Mouse (Mus musculus) cerebellum, postnatal 10 days (tissue): ENCODE measurements at regions not wholly inside any gene's neighbourhood (a gene's known extent, or its start where the extent isn't known, plus 50 kb on each side); places are given as distances from the start of the nearest gene placed in this dataset.
A peak's percentile ranks its signal among the peaks of the same experiment; 100 is the strongest.
"Not testable (repeated sequence)": the region's sequence is repeated elsewhere in the genome, so short reads cannot be mapped to it uniquely, and the experiment has no call there.

Experiments used
- DNase-seq, 2 experiments: peaks; one replicate each; pipeline ENCODE4 v3.0.0; 2021; ENCODE audit warnings: mixed read lengths in 2 of 2

DNA sequence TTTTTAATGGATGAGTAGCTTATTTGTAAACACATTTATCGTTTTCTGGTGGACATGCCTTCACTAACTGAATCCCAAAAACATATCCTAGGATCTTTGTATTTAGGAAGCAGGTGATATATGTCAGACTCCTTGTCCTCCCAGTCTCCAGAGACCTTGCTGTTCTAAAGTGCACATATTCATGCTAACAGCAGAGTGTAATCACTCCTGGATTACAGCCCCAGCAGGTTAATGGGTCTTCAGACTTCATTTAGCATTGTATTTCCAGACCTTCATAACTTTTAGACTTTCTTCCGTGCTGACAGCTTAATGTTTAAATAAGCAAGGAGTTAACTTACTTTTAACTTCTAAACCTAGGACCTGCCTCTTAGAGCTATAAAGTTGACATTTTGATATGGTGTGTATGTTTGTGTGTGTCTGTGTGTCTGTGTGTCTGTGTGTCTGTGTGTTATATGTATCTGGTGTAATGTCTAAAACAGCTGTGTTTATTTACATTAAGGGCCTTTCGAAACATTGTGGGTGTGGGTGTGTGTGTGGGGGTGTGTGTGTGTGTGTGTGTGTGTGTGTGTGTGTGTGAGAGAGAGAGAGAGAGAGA, 398.3 kb downstream of the Gm4340 start:
- no peak for DNase-seq

DNA sequence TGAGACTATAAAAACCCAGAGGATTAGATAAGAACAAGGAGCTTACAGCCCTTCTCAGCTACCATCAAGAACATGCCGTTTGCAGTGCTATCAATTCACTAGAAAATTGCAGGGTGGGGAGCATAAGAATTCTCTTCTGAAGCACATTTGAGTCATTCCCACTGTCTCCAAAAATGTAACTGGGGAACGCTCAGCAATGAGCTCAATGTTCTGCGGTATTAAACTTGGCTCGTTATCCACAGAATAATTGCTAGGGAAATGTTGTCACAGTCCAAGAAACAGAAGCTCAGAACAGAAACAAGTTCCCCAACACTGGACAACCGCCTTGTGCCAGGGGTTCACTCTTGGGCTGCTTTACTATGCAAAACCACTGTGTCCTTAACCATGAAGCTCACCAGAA, 402.1 kb downstream of the Gm4340 start:
- no peak for DNase-seq

GRCm38 (mm10) chr10:104627629-104628028, 433.8 kb downstream of the Gm4340 start:
- no peak for DNase-seq

DNA sequence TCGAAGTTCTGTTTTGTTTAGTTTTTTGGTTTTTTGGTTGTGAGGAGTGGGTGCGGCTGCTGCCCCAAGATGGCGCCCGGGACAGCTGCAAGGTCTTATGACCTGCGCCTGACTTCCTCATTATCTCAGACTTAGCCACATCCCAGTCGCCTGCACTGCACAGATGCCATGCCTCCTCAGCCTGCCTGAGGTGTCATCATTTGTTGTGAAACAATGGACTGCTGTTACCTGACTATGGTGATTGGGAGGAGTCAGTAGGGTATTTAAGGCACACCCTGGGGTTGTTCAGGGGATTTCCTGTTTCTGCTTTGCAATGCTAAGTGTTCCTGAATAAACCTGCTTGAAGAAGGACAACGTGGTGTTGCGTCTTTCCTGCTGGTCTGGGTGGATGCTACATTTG, 457.2 kb downstream of the Gm4340 start:
- DNase-seq: no peak

GRCm38 (mm10) chr10:104660298-104660697, 466.5 kb downstream of the Gm4340 start:
- DNase-seq: no peak

GRCm38 (mm10) chr10:104661672-104662071, 467.8 kb downstream of the Gm4340 start:
- peak; percentile 78 to 87 for DNase-seq

DNA sequence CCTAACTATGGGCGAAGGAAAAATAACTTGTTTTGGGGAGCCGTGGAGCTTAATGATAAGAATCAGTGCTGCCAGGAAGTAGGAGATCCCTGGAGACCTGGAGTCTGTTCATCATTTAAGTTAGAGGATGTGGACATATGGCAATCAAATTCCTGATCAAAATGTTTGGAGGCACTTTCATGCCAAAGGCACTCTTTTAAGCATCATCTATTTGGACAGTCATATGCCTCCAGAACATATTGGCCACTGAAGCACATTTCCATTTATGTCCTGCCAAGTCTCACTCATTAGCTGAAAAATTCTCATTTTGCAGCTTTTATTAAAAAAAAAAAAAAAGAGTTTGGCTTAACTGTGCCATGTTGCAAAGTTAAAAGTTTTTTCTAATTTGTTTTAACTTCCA, 474.4 kb downstream of the Gm4340 start:
- DNase-seq: no peak

GRCm38 (mm10) chr10:104684717-104685336, 491.0 kb downstream of the Gm4340 start:
- no peak for DNase-seq

DNA sequence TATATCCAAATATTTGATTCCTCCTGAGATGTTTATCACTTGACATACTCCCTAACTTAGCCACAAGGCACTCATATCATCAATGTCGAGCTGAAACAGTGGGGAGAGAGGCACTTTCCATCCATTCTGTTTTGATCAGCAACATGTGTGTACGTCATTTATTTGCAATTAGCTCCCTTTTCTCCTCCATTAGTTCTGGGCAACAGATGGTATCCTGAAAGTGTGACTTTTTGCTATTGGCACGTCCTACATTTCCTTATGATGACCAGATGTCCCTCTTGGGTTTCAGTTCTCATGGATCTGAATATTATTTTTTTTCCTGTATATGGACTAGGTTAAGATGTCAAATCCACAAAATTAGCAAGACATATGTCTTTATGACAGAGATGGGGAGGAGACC, 492.0 kb downstream of the Gm4340 start:
- no peak for DNase-seq

- peak; percentile 12 to 18 for DNase-seq
These were observed 492.8 kb downstream of the Gm4340 start for GRCm38 (mm10) chr10:104686669-104687068.

DNA sequence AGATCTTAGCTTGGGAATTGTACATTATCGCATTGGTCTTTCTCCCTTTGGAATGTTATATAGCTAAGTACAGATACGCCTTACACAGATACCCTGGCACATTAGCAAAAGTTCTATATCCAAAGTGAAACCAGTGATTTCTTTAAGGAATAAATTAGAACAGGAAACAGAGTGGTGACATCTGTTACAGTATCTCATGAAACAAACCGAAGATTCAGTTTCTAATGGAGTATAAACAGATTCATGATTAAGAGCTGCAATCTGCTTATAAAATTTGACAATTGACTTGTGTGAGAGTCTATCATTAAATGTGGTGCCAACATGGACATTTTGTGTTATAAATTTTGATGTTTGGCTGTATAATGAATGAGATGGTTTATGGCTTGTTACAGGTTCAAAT, 501.1 kb downstream of the Gm4340 start:
- DNase-seq: no peak

DNA sequence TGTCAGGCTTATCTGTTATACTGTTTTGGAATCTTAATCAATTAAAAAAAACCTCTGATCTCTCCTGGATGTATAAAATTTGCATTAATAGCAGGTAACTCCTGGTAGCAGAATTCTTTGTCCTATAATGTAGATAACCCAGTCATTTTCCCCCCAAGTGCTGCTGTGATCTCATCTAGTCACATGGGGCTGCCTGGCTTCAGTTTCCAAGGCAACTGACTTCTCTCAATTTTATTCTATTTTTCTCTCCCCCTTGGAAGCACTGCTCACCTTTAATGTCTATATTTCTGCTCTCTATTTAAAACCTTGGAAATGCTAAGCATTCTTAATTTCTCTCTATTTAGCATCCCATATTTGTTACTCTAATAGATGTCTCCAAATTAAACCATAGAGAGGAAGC, 515.1 kb downstream of the Gm4340 start:
- no peak for DNase-seq

DNA sequence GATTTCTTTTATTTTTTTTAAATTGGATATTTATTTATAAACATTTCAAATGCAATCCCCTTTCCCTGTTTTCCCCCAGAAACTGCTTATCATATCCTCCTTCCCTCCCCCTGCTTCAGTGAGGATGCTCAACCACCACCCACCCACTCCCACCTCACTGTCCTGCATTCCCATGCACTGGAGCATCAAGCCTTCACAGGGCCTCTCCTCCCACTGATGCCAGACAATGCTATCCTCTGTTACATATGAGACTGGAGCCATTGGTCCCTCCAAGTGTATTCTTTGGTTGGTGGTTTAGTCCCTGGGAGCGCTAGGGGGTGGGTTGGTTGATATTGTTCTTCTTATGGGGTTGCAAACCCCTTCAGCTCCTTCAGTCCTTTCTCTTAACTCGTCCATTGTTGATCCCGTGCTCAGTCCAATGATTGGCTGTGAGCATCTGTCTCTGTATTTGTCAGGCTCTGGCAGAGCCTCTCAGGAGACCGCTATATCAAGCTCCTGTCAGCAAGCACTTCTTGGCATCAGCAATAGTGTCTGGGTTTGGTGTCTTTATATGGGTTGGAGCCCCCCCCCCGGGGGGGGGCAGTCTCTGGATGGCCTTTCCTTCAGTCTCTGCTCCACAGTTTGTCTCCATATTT, 519.6 kb downstream of the Gm4340 start:
- not testable (repeated sequence) for DNase-seq
